Mouse (Mus musculus) bone marrow, adult 2 months (tissue): ENCODE data around the gene Ccdc91. TPM values are rescaled to one million over a fixed set of nuclear protein-coding genes. Genes with fewer than 3 reads are reported as not detected.

Source experiments
- H3K27ac ChIP-seq: fragments of 200-500 bp; 2 replicates; pipeline ENCODE4 v1.5.1; 2012; ENCODE audit warnings: low read depth, mild to moderate bottlenecking, control low read depth, inconsistent platforms, low read length; ENCODE audit not compliant: control insufficient read depth, poor library complexity, insufficient read depth
- H3K4me1 ChIP-seq: fragments of 200-500 bp; 2 replicates; pipeline ENCODE4 v1.6.1; 2011; ENCODE audit warnings: low read length; ENCODE audit not compliant: control insufficient read depth, insufficient read depth
- H3K4me3 ChIP-seq: fragments of 200-500 bp; replicated peaks from 2 replicates; pipeline ENCODE3; 2011; ENCODE audit warnings: mild to moderate bottlenecking, low read depth, low read length, control low read depth; ENCODE audit not compliant: control insufficient read depth
- CTCF ChIP-seq: fragments of 200-500 bp; IDR thresholded peaks from 2 replicates; pipeline ENCODE4 v1.5.1; 2011; ENCODE audit warnings: low read length, control low read depth; ENCODE audit not compliant: control insufficient read depth, insufficient read depth
- POLR2A ChIP-seq: fragments of 200-500 bp; IDR thresholded peaks from 2 replicates; pipeline ENCODE4 v1.6.1; 2011; ENCODE audit warnings: low read depth, mild to moderate bottlenecking, control low read depth, low read length, borderline replicate concordance; ENCODE audit not compliant: control insufficient read depth
- WGBS: fragments of 180-500 bp; shearing (Covaris S2); methylation state at CpG from one replicate; pipeline ENCODE4 v1.1.7; 2018; 5-methylcytosine and 5-hydroxymethylcytosine counted together
- polyA plus RNA-seq: library from polyadenylated mRNA; stranded (reverse); fragments of >200 nt; gene quantifications from 2 replicates; pipeline ENCODE4 v1.2.4, GENCODE M21; 2011; ENCODE audit warnings: low replicate concordance; ENCODE audit not compliant: missing spikeins, insufficient read depth, insufficient read length

Gene Ccdc91
- 5.7 and 9.6 TPM in 2 replicates for polyA plus RNA-seq

GRCm38 (mm10) chr6:147475727-147476613 is at the start of gene Ccdc91:
TSS of gene Ccdc91 (plus strand) at chr6:147475828.
- TF ChIP-seq CTCF (no peak), POLR2A (peak; percentile 64; the same call in 1 of the 2 replicates)
- WGBS, result under 1% methylated on average over 78 of the region's 78 CpGs
- Histone ChIP-seq H3K4me1 (no peaks in the 10 kb centered on the region), H3K4me3 (peak within 1 kb of the TSS; percentile 66), H3K27ac (peak within 1 kb of the TSS; percentile 83)

GRCm38 (mm10) chr6:147426927-147427487 is 48.6 kb upstream of the Ccdc91 start:
- no peaks in the 10 kb centered on the region for H3K4me1 ChIP-seq
- H3K4me3 ChIP-seq, result no peak overlapping the region
- 81% methylated on average over 11 of the region's 11 CpGs for WGBS
- TF ChIP-seq CTCF (no peak), POLR2A (no peak)
- no peak overlapping the region for H3K27ac ChIP-seq

DNA sequence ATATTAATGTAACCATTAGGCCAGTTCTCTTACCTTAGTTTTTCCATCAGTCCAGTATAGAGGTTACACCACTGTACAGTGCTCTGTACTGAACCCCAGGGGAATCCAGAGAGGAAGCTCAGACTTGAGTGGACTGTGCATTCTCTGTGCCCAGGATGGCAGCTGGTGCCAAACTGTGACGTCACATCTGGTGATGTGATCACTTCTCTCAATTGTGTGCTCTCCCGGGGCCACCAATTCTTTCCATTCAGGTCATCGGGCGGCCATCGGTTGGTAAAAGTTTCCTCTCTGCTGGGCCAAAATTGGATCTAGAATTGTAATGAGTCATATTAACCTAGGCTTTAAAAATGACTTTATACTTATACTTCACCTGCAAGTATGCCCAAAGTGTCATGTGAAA is 19.9 kb upstream of the Ccdc91 start:
- H3K4me1 ChIP-seq, result no peaks in the 10 kb centered on the region
- 89% methylated on average over 5 of the region's 5 CpGs for WGBS
- TF ChIP-seq POLR2A, result no peak
- no peak for TF ChIP-seq CTCF
- no peak overlapping the region for H3K4me3 ChIP-seq
- H3K27ac ChIP-seq, result no peak overlapping the region

- H3K4me1 ChIP-seq, result no peaks in the 10 kb centered on the region
- WGBS, result 79% methylated on average over 11 of the region's 11 CpGs
- TF ChIP-seq POLR2A (no peak), CTCF (no peak)
- H3K4me3 ChIP-seq, result no peak overlapping the region
- H3K27ac ChIP-seq, result no peak overlapping the region
These were observed 16.9 kb upstream of the Ccdc91 start for GRCm38 (mm10) chr6:147458637-147459301.

GRCm38 (mm10) chr6:147470016-147470415 is 5.6 kb upstream of the Ccdc91 start:
- Histone ChIP-seq H3K27ac (no peak overlapping the region), H3K4me1 (no peaks in the 10 kb centered on the region), H3K4me3 (no peak overlapping the region)
- 61% methylated on average over 5 of the region's 5 CpGs for WGBS
- TF ChIP-seq POLR2A (no peak), CTCF (no peak)

GRCm38 (mm10) chr6:147481141-147481540 is 5.5 kb downstream of the Ccdc91 start:
- no peaks in the 10 kb centered on the region for H3K4me1 ChIP-seq
- 91% methylated on average over 5 of the region's 5 CpGs for WGBS
- no peak overlapping the region for H3K4me3 ChIP-seq
- H3K27ac ChIP-seq, result no peak overlapping the region
- no peak for TF ChIP-seq POLR2A
- TF ChIP-seq CTCF, result no peak

DNA sequence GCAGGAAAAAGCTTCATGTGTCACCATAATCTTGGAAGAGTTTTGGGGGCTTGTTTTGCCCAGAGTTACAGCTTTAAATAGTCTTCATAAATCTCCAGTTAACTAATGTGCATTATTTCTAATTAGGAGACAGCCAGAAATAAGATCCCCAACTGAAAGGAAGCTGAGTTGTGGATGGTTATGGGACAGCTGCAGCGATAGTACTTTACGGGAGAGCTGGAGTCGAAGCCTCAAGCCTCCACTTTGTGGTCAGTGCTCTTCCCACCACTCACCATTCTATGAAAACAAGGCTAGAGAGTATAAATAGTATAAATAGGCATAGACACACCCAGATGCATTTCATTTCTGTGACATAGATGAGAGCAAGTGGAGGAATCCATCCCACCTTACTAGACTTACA is 14.5 kb downstream of the Ccdc91 start:
- TF ChIP-seq CTCF, result no peak
- TF ChIP-seq POLR2A, result no peak
- Histone ChIP-seq H3K4me1 (no peaks in the 10 kb centered on the region), H3K4me3 (no peak overlapping the region), H3K27ac (no peak overlapping the region)
- WGBS, result 96% methylated on average over 3 of the region's 3 CpGs

DNA sequence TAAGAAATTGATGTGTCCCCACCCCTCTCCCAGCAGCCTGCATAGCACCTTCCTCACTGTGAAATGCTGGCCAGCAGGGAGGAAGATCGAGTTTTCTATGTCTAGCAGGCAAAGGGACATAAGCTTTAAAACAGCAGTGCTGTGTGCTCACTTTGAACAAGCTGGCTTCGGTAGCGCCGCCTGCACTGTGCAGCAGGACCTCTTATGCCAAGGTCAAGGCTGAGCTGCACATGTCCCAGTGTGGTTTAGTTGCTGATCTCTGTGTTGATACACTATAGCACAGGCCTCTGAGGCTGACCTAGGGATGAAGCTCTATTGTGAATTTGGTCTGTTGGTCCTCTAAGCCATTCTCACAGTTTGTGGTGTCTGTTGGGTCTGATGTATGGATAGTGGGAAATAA is 16.9 kb downstream of the Ccdc91 start:
- Histone ChIP-seq H3K4me1 (no peaks in the 10 kb centered on the region), H3K4me3 (no peak overlapping the region), H3K27ac (no peak overlapping the region)
- no peak for TF ChIP-seq CTCF
- no peak for TF ChIP-seq POLR2A
- 85% methylated on average over 4 of the region's 4 CpGs for WGBS
